Mouse (Mus musculus): ENCODE results near the gene Itprid1.

GRCm38 (mm10) chr6:55803991-55804680 lies 32.6 kb upstream of the Itprid1 start:
- TF ChIP-seq CTCF (IDR thresholded peaks at IDR 0.05; ENCODE audit: low read depth) = peak; percentile 33; the same call in 1 of the 2 replicates
- TF ChIP-seq EP300 (IDR thresholded peaks at IDR 0.05; ENCODE audit: low read depth) = no peak
